Mouse (Mus musculus): Measurements from ENCODE around the gene Faim. TPM values are rescaled to one million over a fixed set of nuclear protein-coding genes. Genes with fewer than 3 reads are reported as not detected.

Gene Faim
- polyA plus RNA-seq, 1 experiment from 2014 or later, result 61.3 TPM

- H3K27me3 ChIP-seq (ENCODE audit: insufficient read depth, low read length), result peaks cover 91% of the 10 kb centered on the region
- peak; percentile 39; the same call in 1 of the 2 replicates for TF ChIP-seq CTCF (IDR thresholded peaks at IDR 0.05; ENCODE audit: low read depth)
These were observed 25.8 kb upstream of the Faim start for GRCm38 (mm10) chr9:98960348-98960747.

GRCm38 (mm10) chr9:98961591-98962477 lies 24.3 kb upstream of the Faim start:
- no peak overlapping the region for H3K4me3 ChIP-seq (replicated peaks; ENCODE audit: low read depth, low read length)
- no peak for DNase-seq (ENCODE audit: low spot score)
- 7% methylated on average over 22 of the region's 22 CpGs for WGBS

More at GRCm38 (mm10) chr9:98960348-98960747, 25.8 kb upstream of the Faim start:
- Histone ChIP-seq H3K27ac (no peak overlapping the region), H3K36me3 (ENCODE audit: insufficient read depth, low read length) (no peaks in the 10 kb centered on the region), H3K4me2 (ENCODE audit: low read length) (no peak overlapping the region), H3K9ac (ENCODE audit: low read depth, low read length) (no peak overlapping the region), H3K9me3 (replicated peaks; ENCODE audit: low read length) (no peaks in the 10 kb centered on the region), H3K4me1 (replicated peaks; ENCODE audit: insufficient read depth, low read length) (peaks cover 15% of the 10 kb centered on the region; the same call in 1 of the 2 replicates), H3K4me3 (replicated peaks; ENCODE audit: low read depth, low read length) (no peak overlapping the region)
- 18% methylated on average over 5 of the region's 5 CpGs for WGBS
- no peak for ATAC-seq (replicated peaks; ENCODE audit: low FRiP score, low read depth)
- DNase-seq (ENCODE audit: low spot score), result no peak

GRCm38 (mm10) chr9:98962478-98963142 lies 23.6 kb upstream of the Faim start:
- Histone ChIP-seq H3K27ac (no peak overlapping the region), H3K36me3 (ENCODE audit: insufficient read depth, low read length) (no peaks in the 10 kb centered on the region), H3K4me1 (replicated peaks; ENCODE audit: insufficient read depth, low read length) (no peaks in the 10 kb centered on the region), H3K9ac (ENCODE audit: low read depth, low read length) (no peak overlapping the region), H3K4me3 (replicated peaks; ENCODE audit: low read depth, low read length) (no peak overlapping the region), H3K4me2 (ENCODE audit: low read length) (no peak overlapping the region), H3K9me3 (replicated peaks; ENCODE audit: low read length) (no peaks in the 10 kb centered on the region), H3K27me3 (ENCODE audit: insufficient read depth, low read length) (peaks cover 86% of the 10 kb centered on the region)
- ATAC-seq (replicated peaks; ENCODE audit: low FRiP score, low read depth) (no peak), DNase-seq (ENCODE audit: low spot score) (no peak)
- no peak for TF ChIP-seq CTCF (IDR thresholded peaks at IDR 0.05; ENCODE audit: low read depth)
- WGBS, result 2% methylated on average over 20 of the region's 20 CpGs

More at GRCm38 (mm10) chr9:98961591-98962477, 24.3 kb upstream of the Faim start:
- H3K36me3 ChIP-seq (ENCODE audit: insufficient read depth, low read length), result no peaks in the 10 kb centered on the region
- H3K9ac ChIP-seq (ENCODE audit: low read depth, low read length), result no peak overlapping the region
- no peak for TF ChIP-seq CTCF (IDR thresholded peaks at IDR 0.05; ENCODE audit: low read depth)
- no peak overlapping the region for H3K27ac ChIP-seq
- peaks cover under 1% of the 10 kb centered on the region; the same call in 1 of the 2 replicates for H3K4me1 ChIP-seq (replicated peaks; ENCODE audit: insufficient read depth, low read length)
- H3K9me3 ChIP-seq (replicated peaks; ENCODE audit: low read length), result no peaks in the 10 kb centered on the region
- no peak for ATAC-seq (replicated peaks; ENCODE audit: low FRiP score, low read depth)
- peaks cover 86% of the 10 kb centered on the region for H3K27me3 ChIP-seq (ENCODE audit: insufficient read depth, low read length)
- H3K4me2 ChIP-seq (ENCODE audit: low read length), result no peak overlapping the region

GRCm38 (mm10) chr9:98963661-98964060 lies 22.5 kb upstream of the Faim start:
- TF ChIP-seq CTCF (IDR thresholded peaks at IDR 0.05; ENCODE audit: low read depth), result no peak
- no peak overlapping the region for H3K4me3 ChIP-seq (replicated peaks; ENCODE audit: low read depth, low read length)
- ATAC-seq (replicated peaks; ENCODE audit: low FRiP score, low read depth), result no peak
- H3K27me3 ChIP-seq (ENCODE audit: insufficient read depth, low read length), result peaks cover 79% of the 10 kb centered on the region
- DNase-seq (ENCODE audit: low spot score), result no peak
- no peak overlapping the region for H3K4me2 ChIP-seq (ENCODE audit: low read length)
- 6% methylated on average over 18 of the region's 18 CpGs for WGBS
- H3K27ac ChIP-seq, result no peak overlapping the region
- H3K9me3 ChIP-seq (replicated peaks; ENCODE audit: low read length), result no peaks in the 10 kb centered on the region
- no peaks in the 10 kb centered on the region for H3K4me1 ChIP-seq (replicated peaks; ENCODE audit: insufficient read depth, low read length)
- H3K36me3 ChIP-seq (ENCODE audit: insufficient read depth, low read length), result no peaks in the 10 kb centered on the region
- H3K9ac ChIP-seq (ENCODE audit: low read depth, low read length), result no peak overlapping the region

GRCm38 (mm10) chr9:98965084-98965483 lies 21.1 kb upstream of the Faim start:
- ATAC-seq (replicated peaks; ENCODE audit: low FRiP score, low read depth) (no peak), DNase-seq (ENCODE audit: low spot score) (no peak)
- TF ChIP-seq CTCF (IDR thresholded peaks at IDR 0.05; ENCODE audit: low read depth), result peak; percentile 71
- no peak overlapping the region for H3K4me2 ChIP-seq (ENCODE audit: low read length)
- H3K4me3 ChIP-seq (replicated peaks; ENCODE audit: low read depth, low read length), result no peak overlapping the region
- H3K27ac ChIP-seq, result no peak overlapping the region
- no peaks in the 10 kb centered on the region for H3K36me3 ChIP-seq (ENCODE audit: insufficient read depth, low read length)
- H3K9me3 ChIP-seq (replicated peaks; ENCODE audit: low read length), result no peaks in the 10 kb centered on the region
- 2% methylated on average over 18 of the region's 18 CpGs for WGBS
- H3K9ac ChIP-seq (ENCODE audit: low read depth, low read length), result no peak overlapping the region
- H3K27me3 ChIP-seq (ENCODE audit: insufficient read depth, low read length), result peaks cover 69% of the 10 kb centered on the region
- H3K4me1 ChIP-seq (replicated peaks; ENCODE audit: insufficient read depth, low read length), result no peaks in the 10 kb centered on the region

- no peak for DNase-seq (ENCODE audit: low spot score)
- no peaks in the 10 kb centered on the region for H3K36me3 ChIP-seq (ENCODE audit: insufficient read depth, low read length)
- H3K9me3 ChIP-seq (replicated peaks; ENCODE audit: low read length), result no peaks in the 10 kb centered on the region
- 0 out of 2 replicates have a peak overlapping the region, but pooled peaks have one; percentile 14 for H3K9ac ChIP-seq (ENCODE audit: low read depth, low read length)
- peak overlapping the region; percentile 31 for H3K4me3 ChIP-seq (replicated peaks; ENCODE audit: low read depth, low read length)
- H3K4me1 ChIP-seq (replicated peaks; ENCODE audit: insufficient read depth, low read length), result no peaks in the 10 kb centered on the region
- peak overlapping the region; percentile 53 for H3K4me2 ChIP-seq (ENCODE audit: low read length)
- ATAC-seq (replicated peaks; ENCODE audit: low FRiP score, low read depth), result no peak
- no peak overlapping the region for H3K27ac ChIP-seq
- H3K27me3 ChIP-seq (ENCODE audit: insufficient read depth, low read length), result peaks cover 67% of the 10 kb centered on the region
- TF ChIP-seq CTCF (IDR thresholded peaks at IDR 0.05; ENCODE audit: low read depth), result no peak
- under 1% methylated on average over 40 of the region's 40 CpGs for WGBS
These were observed 13.1 kb upstream of the Faim start for GRCm38 (mm10) chr9:98973101-98973521.

Measured in kidney, postnatal 0 days (tissue).